Mouse (Mus musculus): ENCODE measurements at regions not wholly inside any gene's neighbourhood (a gene's known extent, or its start where the extent isn't known, plus 50 kb on each side); places are given as distances from the start of the nearest gene placed in this dataset.

GRCm38 (mm10) chr15:37060831-37061230, 53.3 kb upstream of the Zfp706 start:
- Histone ChIP-seq H3K36me3 (ENCODE audit: control insufficient read depth, insufficient read depth, low read length) (no peaks in the 10 kb centered on the region), H3K27me3 (ENCODE audit: control insufficient read depth, insufficient read depth, low read length) (no peaks in the 10 kb centered on the region), H3K4me2 (no peak overlapping the region), H3K27ac (ENCODE audit: low read depth, low read length) (no peak overlapping the region), H3K4me1 (ENCODE audit: control insufficient read depth, insufficient read depth, low read length) (no peaks in the 10 kb centered on the region), H3K9me3 (replicated peaks; ENCODE audit: control insufficient read depth, low read length) (no peaks in the 10 kb centered on the region), H3K4me3 (ENCODE audit: low read depth, low read length) (no peak overlapping the region), H3K9ac (ENCODE audit: low read depth, low read length) (no peak overlapping the region)
- no peak for ATAC-seq (replicated peaks; ENCODE audit: insufficient number of reproducible peaks, low FRiP score, low TSS enrichment)
- WGBS (ENCODE audit: insufficient replicate concordance), result 82% methylated on average over 6 of the region's 6 CpGs

All from heart, embryonic 11.5 days (tissue).